Mouse (Mus musculus): ENCODE data around the gene Haus2.
A peak's percentile ranks its signal among the peaks of the same experiment; 100 is the strongest.
"Not testable (repeated sequence)": the region's sequence is repeated elsewhere in the genome, so short reads cannot be mapped to it uniquely, and the experiment has no call there.

Gene Haus2

DNA sequence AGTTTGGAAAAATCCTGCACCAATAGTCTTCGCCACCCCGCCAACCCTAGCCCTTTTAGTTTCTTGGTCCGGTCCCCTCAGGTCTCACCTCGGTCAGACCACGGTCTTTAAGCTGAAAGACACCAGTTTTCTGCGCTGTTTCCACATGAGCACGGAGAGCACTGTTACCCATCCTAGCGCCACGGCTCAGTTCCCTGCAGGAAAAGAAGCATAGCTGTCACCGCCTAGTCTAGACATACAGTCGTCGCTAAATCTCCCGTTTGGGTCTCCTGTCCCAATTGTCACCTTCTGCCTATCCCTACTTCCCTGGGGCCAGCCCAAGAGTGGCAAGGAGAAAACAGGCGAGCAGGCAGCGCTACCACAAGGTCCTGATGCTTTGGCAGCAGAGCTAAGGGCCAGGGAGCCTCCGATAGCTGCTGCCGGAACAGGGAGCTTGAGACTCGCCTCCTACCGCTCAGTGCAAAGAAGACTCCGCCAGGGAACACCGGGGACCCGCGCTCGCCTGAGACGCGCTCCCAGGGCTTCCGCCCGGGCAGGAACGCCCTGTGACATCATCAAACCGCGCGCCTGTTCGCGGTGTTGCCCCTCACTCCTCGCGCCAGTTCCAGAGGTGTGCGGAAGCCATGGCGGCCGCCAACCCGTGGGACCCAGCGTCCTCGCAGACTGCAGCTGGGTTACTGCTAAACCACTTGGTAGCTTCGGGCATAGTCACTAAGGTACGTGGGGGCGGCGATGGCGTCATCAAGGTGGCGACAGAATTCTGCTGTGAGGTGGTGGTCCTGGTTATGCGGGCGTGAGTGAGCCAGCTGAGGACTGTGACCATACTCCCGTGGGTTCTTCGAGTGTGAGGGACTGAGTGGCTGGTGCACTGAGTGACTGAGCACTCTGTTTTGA, at the start of gene Haus2, which contains the start of gene Lrrc57:
Haus2 (plus strand) TSS at position 554 of the 894 bp plus-strand sequence.
Lrrc57 (minus strand) TSS at position 691 of the 894 bp plus-strand sequence.
- peak; percentile 92 for DNase-seq (ENCODE audit: low spot score)

DNA sequence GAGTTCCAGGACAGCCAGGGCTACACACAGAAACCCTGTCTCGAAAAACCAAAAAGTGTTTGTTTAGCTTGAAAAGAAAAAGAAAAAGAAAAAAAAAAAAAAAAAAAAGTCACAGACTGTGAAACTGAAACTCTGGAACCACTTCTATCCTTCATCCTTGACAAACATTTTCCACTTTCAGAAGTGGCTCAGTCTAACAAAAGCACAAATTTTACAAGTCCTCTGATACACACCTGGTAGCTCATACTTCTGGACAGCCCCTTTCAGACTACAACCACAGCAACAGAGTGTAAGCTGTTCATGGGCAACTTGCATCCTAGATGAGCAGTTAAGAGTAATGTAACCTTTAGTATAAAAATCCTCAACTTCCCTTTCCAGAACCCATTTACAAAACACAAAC, 47.7 kb upstream of the Haus2 start:
- DNase-seq (ENCODE audit: low spot score) = no peak

DNA sequence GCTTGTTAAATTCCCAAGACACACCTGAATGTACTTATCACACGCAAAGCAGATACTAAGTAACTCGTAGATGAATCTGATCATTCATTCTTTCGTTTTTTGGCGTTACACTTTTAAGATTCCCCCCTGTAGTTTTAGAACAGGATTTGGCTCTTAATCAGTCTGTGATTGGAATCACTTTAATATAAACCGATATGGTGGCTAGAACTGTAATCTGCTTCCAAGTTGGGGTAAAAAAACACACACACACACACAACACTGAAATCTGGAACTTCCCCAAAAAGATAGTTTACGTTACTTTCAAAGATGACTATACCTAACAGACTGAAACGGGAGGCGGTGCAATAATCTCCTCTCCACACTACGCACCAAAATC, 46.3 kb upstream of the Haus2 start:
- no peak for DNase-seq (ENCODE audit: low spot score)

DNA sequence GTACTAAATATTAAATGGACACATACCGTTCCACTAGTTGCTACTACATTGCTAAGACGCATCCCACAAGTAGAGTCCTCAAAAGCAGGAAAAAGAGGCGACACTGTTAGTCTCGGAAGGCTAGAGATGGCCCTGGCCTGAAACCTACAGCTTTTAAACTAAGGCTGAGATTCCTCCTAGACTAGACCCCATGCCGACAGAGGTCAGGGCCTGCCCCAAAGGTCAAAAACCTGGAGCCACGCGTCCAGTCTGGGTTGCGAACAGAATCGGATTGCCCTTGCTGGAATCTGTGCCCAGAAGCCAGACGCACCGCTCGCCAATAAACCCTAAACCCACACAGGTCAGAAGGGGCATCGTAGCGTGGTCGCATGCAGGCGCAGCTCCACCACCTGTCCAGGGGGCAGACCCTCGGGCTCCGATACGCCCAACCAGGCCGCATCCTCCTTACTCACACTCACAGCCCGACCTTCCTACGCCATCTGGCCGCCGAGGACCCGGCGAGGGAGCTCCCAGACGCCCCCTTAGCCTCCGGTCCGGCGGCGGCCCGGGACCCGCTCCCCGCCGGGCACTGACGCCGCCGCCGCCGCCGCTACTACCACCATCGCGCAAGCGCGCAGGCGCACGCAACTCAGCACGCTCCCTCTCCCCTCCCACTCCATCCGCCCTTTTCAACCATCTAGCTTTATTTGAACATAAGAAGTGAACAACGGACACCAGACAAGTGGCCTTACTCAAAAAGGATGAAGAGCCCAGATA, 45.8 kb upstream of the Haus2 start, which contains the start of gene Zfp106:
Zfp106 (minus strand) TSS at position 609 of the 756 bp plus-strand sequence.
- peak; percentile 87 for DNase-seq (ENCODE audit: low spot score)

DNA sequence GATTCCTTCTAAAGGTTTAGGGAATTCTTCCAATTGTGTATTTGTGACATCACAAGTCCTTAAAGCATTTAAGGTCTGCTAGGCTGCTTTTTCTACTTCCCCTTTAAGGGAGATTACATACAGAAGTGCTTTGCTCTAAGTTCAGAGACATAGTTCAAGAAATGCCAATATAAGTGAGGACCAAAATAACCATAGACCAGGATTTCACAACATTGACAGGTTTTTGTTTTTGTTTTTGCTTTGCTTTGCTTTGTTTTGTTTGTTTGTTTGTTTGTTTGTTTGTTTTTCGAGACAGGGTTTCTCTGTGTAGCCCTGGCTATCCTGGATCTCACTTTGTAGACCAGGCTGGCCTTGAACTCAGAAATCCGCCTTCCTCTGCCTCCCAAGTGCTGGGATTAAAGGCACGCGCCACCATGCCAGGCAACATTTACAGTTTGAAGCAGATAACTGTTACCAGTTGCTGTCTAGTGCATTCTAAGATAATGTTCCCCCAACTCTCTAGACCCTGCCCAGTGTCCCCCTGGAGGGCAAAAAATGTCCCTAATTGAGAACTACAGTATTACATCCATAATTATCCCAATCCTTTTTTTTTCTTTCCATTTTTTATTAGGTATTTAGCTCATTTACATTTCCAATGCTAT, 44.5 kb upstream of the Haus2 start:
- not testable (repeated sequence) for DNase-seq (ENCODE audit: low spot score)

DNA sequence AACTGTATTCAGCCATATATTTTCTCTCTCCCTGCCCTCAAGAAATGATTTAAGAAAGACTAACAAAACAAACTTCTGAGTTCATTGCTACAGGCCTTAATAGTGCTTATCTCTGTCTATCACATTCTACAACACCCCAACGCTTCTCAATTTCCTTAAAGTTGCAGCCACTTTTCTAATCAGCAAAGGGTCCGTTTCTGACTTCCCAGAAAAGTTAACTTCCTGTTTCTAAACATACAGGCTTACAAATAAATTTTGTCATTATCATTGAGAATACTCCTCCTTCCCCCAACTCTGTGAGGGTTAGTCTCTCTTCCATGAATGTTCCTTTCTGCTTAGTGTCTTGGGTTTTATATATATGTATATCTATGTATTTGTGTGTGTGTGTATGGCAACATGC, 43.8 kb upstream of the Haus2 start:
- DNase-seq (ENCODE audit: low spot score) = no peak

DNA sequence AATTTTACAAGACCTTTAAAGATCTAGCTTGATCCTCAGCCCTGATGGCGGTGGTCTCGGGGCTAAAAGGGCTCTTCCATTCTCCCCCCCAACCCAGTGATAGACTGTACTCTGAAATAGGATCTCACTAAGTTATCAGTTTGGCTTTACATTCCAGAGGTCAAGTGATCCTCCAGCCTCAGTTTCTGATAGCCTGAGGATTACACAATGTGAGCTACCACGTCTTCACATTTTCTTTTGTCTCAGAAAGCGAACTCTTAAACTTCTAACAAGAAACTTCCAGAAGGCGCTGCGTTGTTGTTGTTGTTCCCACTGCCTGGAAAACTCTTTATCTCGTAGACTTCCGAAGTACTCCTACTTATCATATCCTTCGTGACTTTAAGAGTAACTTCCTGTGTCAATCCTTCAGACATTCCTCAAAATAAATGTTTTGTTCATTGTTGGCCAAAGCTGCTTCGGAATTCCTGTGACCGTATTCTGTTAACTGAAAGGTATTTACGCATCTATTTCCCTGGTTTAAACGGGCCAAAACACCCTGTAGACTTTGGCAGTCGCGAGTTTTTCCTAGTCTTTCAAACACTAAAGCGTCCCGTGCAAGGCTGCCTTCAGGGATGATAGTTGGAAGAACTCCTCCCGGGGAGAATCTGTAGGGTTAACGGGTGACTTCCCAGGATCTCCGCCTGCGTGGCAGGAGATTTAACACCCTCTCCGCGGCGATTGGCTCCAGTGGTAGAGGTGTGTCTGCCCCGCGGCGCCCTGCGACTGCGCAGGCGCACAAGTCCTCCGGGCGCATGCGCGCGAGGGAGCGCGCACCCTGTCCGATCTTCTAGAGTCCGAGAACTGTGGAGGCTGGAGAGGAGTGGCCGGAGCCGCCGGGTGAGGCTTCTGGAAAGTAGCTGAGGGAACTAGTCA, 42.0 kb upstream of the Haus2 start, which contains the start of gene Snap23:
Snap23 (plus strand) TSS at position 786 of the 912 bp plus-strand sequence.
- DNase-seq (ENCODE audit: low spot score) = peak; percentile 93

DNA sequence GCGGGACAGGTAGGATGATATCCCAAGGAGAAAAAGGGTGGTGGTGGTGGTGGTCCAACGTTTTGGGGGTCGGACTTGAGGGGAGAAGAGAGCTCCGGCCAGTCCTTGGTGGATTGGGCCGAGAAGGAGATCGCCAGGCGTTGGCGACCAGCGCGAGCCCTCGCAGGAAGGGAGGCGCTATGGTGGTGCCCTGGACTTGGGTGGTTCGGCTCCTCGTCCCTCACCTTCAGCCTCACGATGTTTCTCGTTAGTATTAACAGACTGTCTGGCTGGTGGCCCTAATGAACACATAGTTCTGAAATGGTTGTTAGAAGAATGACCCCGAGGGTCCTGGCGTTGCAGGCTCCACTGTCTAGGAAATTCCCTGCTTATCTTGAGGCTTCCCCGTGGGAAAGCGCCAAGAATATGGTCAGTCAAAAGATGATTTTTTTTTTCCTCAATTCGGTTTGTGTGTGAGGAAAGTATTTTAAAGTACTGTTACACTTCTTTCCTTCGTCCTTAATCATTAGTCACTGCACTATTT, 41.3 kb upstream of the Haus2 start:
- DNase-seq (ENCODE audit: low spot score) = no peak

DNA sequence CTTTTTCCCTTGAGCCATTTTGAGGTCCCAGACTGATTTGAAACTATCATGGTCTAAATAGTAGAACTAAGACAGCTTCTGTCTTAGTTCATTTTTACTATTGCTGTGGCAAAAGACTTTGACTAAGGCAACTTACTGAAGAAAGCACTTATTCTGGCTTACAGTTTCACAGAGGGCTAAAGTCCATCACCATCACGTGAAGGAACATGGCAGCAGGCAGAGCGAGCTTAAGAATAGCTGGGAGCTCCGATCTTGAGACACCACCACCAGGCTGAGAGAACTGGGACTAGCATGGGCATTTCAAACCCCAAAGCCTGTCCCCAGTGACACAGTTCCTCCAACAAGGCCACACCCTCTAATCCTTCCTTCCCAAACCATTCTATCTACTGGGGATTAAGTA, 38.1 kb upstream of the Haus2 start:
- no peak for DNase-seq (ENCODE audit: low spot score)

DNA sequence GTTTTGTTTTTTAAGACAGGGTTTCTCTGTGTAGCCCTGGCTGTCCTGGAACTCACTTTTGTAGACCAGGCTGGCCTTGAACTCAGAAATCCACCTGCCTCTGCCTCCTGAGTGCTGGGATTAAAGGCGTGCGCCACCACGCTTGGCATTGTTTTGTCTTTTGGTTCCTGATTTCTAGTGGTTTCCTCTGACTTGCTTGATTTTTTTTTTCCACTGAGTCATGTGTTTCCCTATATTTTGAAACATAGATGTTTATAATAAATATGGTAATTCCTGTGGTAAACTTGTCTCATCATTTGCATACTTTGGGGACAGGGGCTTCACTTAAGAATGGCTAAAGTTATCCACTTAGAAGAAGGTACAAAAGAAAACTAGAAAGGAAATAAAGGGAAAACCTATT, 37.0 kb upstream of the Haus2 start:
- DNase-seq (ENCODE audit: low spot score) = not testable (repeated sequence)

DNA sequence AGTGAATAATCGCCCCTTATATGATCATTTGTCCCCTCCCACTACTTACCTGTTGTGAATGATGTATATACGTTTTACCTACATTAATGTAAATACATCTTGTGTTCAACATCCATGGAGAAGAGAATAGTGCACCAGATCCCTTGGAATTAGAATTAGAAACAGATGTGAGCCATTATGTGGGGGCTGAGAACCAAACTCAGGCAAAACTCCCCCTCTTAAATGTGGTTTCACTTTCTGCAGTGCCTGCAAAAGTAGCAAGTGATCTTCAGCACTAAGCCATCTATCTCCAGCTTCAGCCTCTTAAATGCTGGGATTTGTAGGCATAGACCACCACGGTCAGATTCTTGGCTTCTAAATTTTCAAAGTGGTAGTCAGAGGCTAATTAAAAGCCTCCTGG, 34.1 kb upstream of the Haus2 start:
- no peak for DNase-seq (ENCODE audit: low spot score)

DNA sequence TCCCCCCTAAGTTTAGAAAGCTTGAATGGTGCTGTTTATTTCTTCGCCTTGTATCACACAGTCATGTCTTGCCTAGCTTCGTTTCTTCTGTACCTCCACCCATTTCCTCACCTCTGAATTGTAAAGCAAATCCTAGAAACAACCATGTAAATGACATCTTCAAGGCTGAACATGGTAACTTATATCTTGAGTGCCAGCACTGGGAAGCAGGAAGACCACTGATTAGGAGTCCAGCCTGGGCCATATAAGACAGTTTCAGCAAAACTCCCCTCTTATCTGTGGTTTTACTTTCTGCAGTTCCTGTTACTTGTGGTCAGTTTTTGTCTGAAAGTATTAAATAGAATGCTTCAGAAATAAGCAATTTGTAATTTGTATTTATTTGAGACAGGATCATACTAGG, 33.2 kb upstream of the Haus2 start:
- DNase-seq (ENCODE audit: low spot score) = no peak

DNA sequence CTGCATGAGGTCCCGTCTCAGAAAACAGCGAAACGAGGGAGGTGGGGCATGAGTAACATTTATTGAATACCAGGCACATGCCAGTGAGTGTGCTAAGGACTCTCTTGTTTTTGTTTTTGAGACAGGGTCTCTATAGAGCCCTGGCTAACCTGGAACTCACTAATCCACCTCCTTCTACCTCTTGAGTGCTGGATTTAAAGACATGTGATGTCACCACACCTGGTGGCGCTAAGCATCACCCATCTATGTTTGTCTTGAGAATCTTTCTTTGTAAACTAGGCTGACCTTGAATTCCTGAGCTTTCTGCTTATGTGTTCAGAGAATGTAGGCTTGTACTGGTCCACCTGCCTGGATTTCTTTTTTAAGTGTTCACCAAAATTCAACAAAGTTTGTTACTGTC, 31.4 kb upstream of the Haus2 start:
- no peak for DNase-seq (ENCODE audit: low spot score)

DNA sequence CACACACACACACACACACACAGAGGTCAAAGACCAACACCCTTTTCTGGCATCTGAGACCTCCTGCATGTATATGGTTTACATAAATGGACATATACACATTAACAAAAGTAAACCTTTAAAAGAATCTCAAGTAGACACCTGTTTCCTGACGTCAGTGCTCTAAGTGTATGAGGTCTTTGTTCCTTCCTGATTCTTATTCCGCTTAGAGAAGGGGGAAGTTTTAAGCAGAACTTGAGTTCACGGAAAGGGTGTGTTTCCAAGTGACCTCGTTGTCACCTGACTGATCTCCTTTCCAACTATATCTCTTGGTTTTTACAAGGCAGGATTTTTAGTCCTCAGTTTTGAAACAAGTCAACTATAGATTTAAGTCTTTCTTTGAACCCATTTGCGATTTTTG, 30.9 kb upstream of the Haus2 start:
- no peak for DNase-seq (ENCODE audit: low spot score)

DNA sequence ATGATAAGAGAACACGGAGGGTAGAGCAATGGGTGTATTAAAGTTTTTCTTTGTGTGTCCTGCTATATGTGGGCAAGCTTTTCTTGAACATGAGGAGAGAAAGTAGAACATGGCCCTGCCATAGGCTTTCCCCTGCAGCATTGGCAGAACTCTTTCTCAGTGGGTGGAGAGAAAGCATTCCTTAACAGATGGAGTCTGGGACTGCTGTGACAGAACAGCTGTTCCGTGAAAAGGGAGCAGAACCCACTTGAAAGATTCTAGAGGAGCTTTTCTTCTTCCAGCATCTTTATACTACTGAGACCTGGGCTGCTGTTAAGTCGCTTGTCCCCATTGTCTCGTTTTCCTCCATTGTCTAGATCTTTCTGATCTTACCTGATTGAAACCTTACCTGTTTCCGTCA, 19.4 kb upstream of the Haus2 start:
- DNase-seq (ENCODE audit: low spot score) = no peak

DNA sequence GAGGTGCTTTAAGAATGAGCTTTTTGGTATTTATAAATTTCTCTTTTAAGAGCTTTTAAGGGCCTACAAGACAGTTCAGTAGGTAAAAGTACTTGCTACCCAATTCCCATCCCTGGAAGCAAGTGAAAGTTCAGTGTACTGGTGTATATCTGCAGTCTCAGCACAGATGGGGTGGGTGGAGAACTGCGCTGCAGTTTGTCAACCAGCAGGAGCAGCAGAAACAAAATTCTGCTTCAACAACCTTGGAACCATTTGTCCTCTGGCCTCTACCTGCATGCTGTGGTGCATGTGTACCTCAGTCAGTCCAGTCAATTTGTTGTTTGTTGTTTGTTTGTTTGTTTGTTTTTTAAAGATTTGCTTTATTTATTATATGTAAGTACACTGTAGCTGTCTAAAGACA, 17.0 kb upstream of the Haus2 start:
- no peak for DNase-seq (ENCODE audit: low spot score)

DNA sequence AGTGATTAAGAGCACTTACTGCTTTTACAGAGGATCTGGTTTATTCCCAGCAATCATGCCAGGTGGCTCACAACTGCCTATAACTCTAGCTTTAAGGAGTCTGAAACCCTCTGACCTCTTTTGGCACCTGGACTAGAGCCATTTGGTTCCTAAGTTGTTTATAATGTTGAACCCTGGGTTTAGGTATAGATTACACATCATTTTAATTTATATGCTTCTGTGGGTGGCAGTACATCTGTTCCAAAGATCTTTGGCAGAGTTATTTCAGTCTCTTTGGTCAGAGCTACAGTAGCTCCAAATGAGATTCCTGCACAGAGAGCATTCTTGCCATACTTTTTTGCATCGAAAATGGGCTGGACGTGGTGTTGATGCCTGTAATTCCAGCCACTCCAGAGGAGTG, 11.4 kb upstream of the Haus2 start:
- no peak for DNase-seq (ENCODE audit: low spot score)

DNA sequence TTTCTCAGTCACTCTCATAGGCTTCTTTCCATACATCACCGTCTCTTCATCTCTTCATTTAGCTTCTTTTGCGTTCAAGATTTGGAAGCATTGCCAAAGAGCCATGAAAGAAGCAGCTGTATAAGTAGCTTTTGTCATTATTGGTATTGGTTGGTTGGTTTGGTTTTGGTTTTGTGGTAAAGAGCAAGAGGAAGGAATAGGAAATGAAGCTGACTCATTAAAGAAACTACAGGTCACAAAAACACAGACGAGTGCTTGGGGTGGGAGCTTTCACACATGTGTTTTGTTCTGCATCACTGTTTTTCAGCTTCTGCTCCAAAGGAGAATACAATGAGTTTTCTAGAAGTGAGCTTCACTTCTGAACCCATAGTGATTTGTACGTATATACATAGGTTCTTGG, 9.7 kb upstream of the Haus2 start:
- DNase-seq (ENCODE audit: low spot score) = no peak

DNA sequence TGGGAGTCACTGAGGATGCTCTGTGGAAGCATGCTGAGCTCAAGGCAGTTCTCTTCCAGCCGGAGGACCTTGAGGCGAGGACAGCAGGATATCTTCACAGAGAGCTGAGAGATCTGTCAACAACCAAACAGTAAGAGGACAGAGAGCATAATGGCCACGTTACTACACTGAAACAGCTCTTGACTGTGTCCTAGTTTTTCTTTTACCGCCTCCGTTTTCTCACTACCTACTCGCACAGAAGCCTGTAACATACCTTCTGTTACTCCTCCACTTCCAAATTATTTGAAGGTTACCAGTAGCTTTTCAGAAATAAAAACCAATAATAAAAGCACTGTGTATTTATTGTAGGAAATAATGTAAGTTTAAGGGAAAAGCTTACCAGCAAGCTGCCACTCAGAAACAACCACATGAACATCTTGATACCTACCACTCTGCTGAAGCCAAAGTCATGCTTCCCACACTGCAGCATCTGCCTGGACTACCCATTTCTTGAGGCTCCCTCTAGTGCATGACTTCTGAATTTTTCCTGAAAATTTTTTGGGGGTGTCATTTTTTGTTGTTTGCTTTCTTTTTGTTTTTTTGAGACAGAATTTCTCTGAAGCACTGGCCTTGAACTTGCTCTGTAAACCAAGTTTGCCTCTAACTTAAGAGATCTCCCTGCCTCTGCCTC, 3.0 kb upstream of the Haus2 start:
- no peak for DNase-seq (ENCODE audit: low spot score)

DNA sequence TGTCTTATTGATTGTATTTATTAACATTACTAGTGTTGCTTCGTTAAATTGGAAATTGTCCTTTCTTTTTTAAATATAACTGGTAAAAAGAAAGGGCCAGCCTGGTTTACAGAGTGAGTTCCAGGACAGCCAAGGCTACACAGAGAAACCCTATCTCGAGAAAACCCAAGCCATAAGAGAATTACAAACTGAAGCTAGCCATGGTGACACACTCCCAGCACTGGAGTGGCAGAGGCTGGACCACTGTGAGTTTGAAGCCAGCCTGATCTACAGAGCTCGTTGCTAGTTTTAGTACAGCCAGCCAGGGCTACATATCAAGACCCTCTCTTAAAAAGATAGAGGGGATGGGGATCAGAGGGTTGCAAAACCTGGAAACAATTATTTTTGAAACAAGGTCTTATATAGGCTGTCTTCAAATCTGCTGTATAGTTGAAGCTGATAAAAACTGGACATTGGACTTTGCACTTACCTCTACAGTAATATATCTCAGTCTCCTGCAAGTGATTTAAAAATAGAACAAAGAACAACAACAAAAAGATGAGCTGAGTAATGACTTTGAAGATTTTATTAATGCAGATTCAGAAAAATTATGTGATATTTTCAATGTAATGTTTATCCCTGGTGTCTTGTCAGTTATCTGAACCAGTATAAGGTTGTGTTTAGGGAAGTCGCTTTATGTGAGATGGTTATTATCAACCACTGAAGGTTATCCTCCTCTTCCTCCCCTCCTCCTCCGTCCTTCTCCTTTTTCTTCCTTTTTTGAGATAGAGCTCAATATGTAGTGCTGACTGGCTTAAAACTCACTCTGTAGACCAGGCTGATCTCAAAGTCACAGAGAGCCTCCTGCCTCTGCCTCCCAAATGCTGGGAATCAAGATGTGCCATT, 7.3 kb downstream of the Haus2 start:
- DNase-seq (ENCODE audit: low spot score) = no peak
